Mouse (Mus musculus): ENCODE data around the gene Abtb2.

DNA sequence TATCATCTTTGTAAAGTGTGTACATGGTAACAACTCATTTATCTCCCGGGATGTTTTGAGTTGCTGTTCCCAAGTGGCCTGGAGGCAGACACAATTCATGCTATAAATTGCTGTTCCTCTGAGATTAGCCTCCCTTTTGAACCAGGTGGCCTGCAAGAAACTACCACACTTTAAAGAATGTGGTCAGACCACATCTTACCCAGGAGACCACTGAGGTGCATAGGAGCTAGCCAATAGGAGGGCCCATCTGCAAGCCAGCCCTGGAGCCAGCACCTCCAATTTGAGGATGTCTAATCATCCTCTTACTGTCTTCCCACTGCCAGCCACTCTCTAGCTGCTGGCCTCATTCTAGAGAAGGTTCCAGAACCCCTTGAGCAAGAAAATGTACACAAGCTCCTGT, 35.4 kb downstream of the Abtb2 start:
- TF ChIP-seq SMC3 (IDR thresholded peaks at IDR 0.05; ENCODE audit: low read depth, low read length) (no peak), NRF1 (IDR thresholded peaks at IDR 0.05; ENCODE audit: insufficient read depth, low read depth, low read length, poor library complexity, severe bottlenecking) (no peak), POLR2A (IDR thresholded peaks at IDR 0.05; ENCODE audit: control insufficient read depth in 1 of 2, insufficient read depth in 1 of 2, low read depth in 1 of 2, low read length in 2 of 2, poor library complexity in 1 of 2) (no peak), HCFC1 (IDR thresholded peaks at IDR 0.05; ENCODE audit: low read depth, low read length) (no peak), GABPA (IDR thresholded peaks at IDR 0.05; ENCODE audit: low read depth, low read length) (no peak), MAZ (IDR thresholded peaks at IDR 0.05; ENCODE audit: low read depth, low read length) (no peak), POLR2AphosphoS5 (IDR thresholded peaks at IDR 0.05; ENCODE audit: borderline replicate concordance, low read depth, low read length) (no peak)

Measured in MEL (cell line).